Mouse (Mus musculus) heart, adult 11 months (tissue): ENCODE measurements at regions not wholly inside any gene's neighbourhood (a gene's known extent, or its start where the extent isn't known, plus 50 kb on each side); places are given as distances from the start of the nearest gene placed in this dataset.

Experiments
- DNase-seq: peaks from one replicate; pipeline ENCODE4 v3.0.0; 2022

DNA sequence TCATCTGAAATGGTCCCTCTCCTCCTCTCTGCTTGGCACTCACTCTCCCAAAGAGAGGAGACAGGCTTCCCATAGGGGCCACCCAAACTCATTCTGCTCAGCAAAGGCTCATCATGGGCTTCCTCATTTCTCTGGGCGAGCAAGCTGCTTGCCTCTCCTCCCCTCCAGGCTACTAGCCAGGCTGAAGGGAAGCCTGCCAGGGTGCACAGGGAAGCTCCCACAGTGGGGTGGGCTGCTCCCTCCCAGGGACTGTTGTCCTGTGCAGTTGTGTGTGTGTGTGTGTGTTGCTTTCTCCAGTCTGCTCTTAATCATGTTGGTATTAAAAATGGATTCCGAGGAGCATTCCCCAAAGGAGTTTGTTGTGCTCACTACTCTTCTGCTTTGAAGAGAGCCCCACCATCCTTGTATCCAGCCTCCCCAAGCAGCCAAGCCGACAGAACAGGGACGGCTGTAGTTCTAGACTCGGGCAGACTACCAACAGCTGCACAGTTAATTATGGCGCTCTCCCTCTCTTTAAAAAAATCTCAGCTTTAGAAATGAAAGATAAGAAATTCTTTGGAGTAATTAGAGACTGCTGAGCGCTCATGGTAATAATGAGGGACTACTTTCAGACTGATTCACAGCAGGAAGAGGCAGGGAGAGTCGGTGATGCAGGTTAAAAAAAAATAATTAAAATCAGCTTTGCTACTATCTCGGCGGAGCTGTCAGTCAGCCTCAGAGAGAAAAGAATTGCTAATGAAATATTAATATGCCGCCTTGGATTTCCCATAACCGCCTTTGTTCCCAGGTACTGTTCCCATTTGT, 417.0 kb downstream of the Cmpk2 start:
- no peak for DNase-seq

DNA sequence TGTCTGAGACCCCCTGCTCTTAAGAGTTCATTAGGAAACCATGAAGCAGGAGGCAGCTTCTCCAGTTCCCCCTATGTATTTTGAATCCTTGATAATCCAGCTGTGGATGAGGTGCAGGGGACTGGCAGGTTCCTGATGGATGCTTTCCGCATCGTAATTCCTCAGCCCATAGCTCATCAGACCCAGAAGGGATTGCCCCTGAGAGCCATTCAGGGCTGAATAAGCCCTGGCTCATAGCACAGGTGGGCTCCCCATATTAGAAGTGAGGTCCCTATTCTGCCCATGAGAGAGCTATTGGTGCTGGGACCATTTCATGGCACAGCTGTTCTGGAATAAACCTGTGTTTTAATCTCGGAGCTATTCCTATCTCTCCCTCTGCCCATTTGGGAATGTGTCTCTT, 416.1 kb downstream of the Cmpk2 start:
- peak; percentile 42 for DNase-seq

GRCm38 (mm10) chr12:26884156-26884555, 415.2 kb downstream of the Cmpk2 start:
- DNase-seq, result peak; percentile 21

- peak; percentile 61 for DNase-seq
These were observed 408.7 kb downstream of the Cmpk2 start for GRCm38 (mm10) chr12:26877691-26878121.

DNA sequence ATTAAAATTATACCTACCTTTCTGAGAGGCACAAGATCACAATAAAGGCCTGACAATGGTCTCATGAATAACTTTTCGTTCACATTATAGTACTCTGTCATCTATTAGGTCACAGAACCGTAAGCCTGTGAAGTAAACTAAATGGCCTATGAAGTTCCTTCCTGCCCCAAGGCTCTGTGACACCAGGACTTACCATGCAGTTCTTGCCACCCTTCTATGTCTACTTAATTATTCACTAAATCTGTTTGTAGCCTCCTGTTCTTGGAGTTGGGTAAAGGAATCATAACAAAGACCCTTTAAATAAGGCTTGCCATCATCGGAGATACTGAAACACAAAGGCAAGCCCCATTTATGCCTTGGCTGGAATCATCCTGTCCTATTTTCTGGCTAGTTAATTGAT, 408.3 kb downstream of the Cmpk2 start:
- DNase-seq, result no peak

- peak; percentile 34 for DNase-seq
These were observed 403.5 kb downstream of the Cmpk2 start for GRCm38 (mm10) chr12:26872466-26872865.

DNA sequence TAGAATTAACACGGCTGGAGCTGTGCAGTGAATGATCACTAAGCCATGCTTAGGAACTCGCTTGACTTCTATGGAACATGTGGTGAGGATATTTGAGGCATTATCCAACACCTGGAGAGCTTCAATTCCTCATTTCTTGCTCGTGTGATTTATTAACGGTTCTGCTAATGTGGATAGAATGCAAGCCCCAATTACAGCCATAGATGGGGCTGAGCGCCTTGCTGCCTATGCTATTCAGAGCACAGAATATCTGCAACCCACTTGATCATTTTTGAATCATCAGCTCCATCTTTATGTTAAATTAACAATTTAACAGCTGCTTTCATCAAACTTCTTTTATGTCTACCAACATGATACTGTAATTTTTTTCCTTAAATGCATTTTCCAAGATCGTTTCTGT, 398.7 kb downstream of the Cmpk2 start:
- peak; percentile 34 for DNase-seq

DNA sequence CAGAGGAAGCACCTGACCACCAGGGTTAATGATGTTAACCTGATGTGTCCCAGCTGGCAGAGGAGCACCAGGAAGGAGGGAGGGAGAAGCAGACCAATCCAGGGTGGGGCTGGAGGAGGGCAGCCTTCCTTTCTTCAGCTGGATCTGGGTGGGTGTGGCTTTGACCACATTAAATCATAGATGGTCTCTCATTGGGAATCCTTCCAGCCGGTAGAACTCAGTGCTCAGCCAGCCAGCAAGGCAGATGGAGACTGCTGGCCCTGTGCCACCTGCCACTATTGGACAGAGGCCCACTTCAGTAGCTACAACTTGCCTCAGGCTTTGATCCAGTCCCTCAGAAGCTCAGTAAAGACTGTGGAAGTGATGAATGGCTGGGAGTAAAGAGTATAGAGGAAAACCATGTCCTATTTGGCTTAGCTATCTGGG, 386.1 kb downstream of the Cmpk2 start:
- peak; percentile 80 for DNase-seq

- no peak for DNase-seq
These were observed 375.9 kb downstream of the Cmpk2 start for GRCm38 (mm10) chr12:26844917-26845316.

DNA sequence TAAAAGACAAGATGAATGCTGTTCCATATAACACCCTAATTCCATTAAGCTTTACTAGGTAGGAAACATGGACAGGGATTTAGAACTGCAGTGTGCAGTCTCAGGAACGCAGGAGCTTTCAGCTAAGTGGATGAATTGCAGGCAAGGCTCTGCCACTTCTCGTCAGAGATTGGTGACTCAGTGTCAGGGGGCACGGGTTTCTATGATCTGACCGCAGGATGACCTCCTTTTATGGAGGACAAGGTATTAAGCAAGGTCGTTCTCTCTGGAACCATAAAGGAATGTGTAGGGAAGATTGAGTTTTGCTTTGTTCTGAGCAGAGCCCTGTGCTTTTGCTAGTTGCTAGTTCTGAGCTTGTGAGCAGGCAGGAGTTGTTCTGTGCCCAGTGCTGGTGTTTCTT, 373.7 kb downstream of the Cmpk2 start:
- no peak for DNase-seq

DNA sequence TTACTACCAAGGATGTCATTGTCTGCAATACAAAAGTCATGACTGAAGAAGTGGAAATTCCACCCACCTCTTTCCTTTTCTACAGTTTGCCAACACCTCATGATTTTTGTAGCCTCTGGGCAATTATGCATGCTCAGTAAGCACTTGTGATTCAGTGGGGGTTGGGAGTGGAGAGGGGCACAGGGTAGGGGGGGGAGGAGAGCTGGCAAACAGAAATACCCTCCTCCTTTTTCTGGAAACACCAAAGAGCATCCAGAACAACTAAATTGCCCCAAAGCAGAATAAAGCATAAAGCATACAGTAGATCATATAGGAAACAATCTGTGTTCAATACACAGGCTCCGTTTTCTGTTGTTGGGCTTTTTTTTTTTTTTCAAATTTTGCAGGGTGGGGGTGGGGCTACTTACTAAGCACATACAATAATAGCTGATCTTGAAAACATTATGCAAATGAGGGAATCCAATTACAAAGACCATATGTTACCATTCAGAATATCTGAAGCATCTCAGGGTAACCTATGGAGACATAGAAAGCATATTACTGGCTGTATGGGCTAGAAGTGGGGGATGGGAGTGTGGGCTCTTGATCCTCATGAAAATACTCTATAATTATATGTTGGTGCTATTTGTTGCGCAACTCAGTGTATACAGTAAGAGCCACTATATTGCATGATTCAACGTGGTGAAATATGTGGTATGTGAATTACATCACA, 352.4 kb downstream of the Cmpk2 start:
- no peak for DNase-seq

DNA sequence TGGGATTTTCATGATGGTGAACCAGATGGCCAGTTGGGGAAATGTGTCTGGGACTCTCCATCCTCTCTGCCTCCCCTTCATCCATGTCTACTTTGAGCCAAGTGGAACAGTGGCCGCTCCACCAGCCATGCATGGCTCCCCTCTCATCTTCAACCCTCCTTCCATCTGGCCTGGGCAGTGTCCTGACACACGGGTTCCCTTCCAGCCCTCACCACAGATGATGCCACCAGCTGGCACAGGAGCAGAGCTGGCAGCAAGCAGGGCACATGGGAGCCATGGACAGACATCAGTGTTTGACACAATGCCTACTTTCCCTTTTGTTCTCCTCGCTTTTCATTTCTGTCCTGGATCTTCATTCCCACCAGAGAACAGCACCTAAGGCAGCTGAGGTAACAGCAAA, 348.9 kb downstream of the Cmpk2 start:
- no peak for DNase-seq

- DNase-seq, result no peak
These were observed 346.8 kb downstream of the Cmpk2 start for GRCm38 (mm10) chr12:26815771-26816170.

DNA sequence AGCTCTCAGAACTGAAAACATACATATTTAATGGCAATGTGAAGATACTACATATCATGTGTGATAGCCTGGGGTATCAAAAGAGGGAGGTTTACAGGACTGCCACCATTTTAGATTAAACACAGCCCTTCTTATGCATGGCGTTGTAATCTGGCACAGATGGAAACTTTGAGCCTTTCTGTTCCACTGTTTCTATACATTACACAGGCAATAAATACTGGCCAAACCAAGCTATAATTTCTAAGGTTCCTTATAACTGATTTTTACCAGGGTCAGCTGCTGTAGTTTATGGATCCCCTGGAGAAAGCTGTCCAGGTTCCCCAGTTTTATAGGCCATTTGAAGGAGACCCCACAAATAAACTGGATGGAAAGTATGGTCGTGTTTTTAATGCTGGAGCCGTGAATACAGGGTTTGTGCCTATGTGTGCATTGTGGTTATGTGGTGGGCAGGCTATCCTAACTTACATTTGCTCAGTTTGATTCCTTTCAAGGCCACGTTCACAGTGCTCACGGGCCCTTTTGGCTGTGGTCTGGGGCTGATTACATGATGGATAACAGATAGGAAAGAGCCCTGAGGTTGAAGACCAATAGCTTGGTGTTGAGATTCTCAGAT, 341.7 kb downstream of the Cmpk2 start:
- no peak for DNase-seq

DNA sequence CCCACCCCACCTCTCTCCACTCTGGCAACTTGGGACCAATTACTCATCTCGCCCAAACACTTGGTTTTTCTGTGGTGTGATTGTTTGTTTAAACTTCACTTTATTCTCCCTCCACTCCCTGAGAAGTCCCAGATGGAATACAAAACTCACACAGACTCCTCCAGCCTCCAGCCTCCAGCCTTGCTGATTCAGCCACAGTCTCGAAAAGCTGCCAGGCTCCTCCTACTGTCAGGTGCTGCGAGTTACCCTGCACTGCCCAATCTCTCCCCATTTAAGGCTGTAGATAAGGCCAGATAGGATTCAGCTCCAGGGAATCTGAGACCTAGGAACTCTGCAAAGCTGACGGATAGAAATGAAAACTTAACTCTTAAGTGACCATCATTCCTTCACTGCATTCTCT, 340.7 kb downstream of the Cmpk2 start:
- DNase-seq, result no peak

DNA sequence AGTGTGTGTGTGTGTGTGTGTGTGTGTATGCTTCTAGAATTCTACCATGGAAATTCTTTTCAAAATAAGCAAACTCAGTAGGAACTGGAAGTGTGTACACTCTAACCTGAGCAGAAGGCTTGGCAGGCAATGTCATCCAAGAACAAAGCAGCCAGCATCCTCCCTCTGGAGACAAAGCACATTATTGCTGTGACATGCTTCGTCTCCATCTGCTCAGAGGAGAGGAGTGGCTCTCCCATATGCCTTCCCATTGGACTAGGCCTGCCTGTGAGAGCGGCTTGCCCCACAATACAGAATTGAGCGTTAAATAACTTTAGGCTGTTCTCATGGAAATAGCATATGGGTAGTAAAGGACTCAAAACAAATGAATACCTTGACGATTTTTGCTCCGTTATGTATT, 333.5 kb downstream of the Cmpk2 start:
- DNase-seq, result no peak

GRCm38 (mm10) chr12:26799310-26799709, 330.3 kb downstream of the Cmpk2 start:
- DNase-seq, result no peak

- peak; percentile 34 for DNase-seq
These were observed 327.4 kb downstream of the Cmpk2 start for GRCm38 (mm10) chr12:26796367-26796766.

- peak; percentile 45 for DNase-seq
These were observed 320.4 kb downstream of the Cmpk2 start for GRCm38 (mm10) chr12:26789336-26789846.

- DNase-seq, result peak; percentile 6
These were observed 316.5 kb downstream of the Cmpk2 start for GRCm38 (mm10) chr12:26785550-26785949.

DNA sequence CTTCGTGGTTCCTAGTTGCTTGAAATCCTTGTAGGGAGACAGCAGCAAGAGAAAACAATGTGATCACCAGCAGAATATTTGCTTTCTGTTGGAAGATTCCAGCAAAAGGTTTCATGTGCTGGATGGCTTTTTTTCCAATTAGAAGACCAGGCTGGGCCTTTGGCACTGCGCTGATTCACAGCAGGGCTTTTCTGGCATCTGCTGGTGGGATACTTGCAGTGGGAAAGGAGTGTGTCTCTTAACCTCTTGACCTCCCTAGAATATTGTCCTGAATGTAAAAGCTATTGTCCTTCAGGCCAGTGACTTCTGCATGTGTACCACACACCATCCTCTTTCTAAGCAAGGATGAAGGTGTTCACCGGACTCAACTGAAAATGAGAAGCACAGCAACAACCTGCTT, 315.4 kb downstream of the Cmpk2 start:
- DNase-seq, result peak; percentile 53

DNA sequence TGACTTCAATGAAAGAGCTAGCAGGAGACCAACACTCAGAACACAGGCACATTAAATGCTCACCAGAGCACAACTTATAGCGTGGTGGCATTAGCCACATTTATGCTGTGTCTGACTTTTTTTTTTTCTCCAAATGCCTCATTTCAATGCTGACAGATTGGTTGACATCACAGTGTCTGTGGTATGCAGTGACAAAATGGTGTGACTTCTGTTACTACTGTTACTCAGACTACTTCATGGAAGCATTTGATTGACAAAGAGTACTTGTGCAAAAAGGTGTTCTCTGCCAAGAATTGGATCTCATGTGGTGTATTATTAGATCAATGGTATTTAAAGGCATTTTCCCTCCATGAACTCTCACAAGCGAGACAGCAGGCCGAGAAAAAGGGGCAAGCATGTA, 314.8 kb downstream of the Cmpk2 start:
- DNase-seq, result peak; percentile 1

- DNase-seq, result peak; percentile 70
These were observed 312.5 kb downstream of the Cmpk2 start for GRCm38 (mm10) chr12:26781537-26781936.

GRCm38 (mm10) chr12:26778796-26779195, 309.8 kb downstream of the Cmpk2 start:
- DNase-seq, result peak; percentile 40
